Mouse (Mus musculus): Measurements from ENCODE around the gene Cmas.

Gene Cmas

DNA sequence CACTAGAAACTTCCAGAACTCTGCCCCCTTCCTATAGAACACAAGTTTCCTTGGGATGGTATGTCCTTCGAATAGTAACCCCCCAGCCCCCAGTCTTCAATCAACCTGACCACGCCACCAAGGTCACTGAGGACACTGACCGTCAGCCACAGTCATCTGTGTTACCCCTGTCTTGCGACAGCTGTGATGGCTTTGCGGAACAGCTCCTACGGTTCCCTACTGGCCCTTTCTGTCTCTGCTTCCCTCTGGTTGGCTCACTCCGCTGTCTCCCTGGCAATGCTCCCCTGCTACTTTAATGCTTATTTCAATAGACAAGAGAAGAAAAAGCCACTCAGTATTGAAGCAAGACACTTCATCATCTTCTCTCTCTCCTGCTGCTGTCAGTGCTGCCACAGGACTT lies 37.0 kb downstream of the Cmas start:
- DNase-seq (ENCODE audit: low read depth) = no peak

GRCm38 (mm10) chr6:142795087-142795486 lies 38.6 kb downstream of the Cmas start:
- no peak for DNase-seq (ENCODE audit: low read depth)

GRCm38 (mm10) chr6:142795655-142796441 lies 39.4 kb downstream of the Cmas start:
- DNase-seq (ENCODE audit: low read depth) = no peak

- no peak for DNase-seq (ENCODE audit: low read depth)
Observed at GRCm38 (mm10) chr6:142797996-142798395, 41.5 kb downstream of the Cmas start.

DNA sequence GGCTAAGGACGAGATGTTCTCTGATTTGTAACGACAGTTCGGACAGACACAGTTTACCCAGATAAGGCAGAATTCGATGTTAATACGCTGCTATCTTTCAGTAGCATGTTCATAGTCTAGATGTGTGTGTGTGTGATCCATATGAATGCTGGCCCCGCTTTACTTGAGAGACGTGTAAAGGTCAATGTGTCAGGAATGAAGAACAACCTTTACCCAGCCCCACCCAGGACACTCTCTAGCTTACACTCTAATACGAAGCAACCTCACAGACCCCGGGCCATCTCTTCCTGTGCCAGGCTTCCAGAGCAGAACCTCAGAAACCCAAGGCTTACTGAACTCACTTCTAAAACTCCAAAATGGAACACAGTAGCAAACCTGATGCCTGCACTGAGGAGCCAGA lies 42.4 kb downstream of the Cmas start:
- no peak for DNase-seq (ENCODE audit: low read depth)

- DNase-seq (ENCODE audit: low read depth) = no peak
Observed at GRCm38 (mm10) chr6:142799704-142800374, 43.4 kb downstream of the Cmas start.

GRCm38 (mm10) chr6:142801687-142802086 lies 45.2 kb downstream of the Cmas start:
- no peak for DNase-seq (ENCODE audit: low read depth)

- DNase-seq (ENCODE audit: low read depth) = no peak
Observed at GRCm38 (mm10) chr6:142802617-142803525, 46.4 kb downstream of the Cmas start.

- DNase-seq (ENCODE audit: low read depth) = no peak
Observed at GRCm38 (mm10) chr6:142804402-142804801, 47.9 kb downstream of the Cmas start, which contains the start of gene Sult6b2. TSS of gene Sult6b2 (minus strand) at chr6:142804502.

- peak; percentile 71 for DNase-seq (ENCODE audit: low read depth)
Observed at GRCm38 (mm10) chr6:142806326-142806725, 49.8 kb downstream of the Cmas start.

GRCm38 (mm10) chr6:142809373-142810098 lies 53.0 kb downstream of the Cmas start:
- peak; percentile 81 for DNase-seq (ENCODE audit: low read depth)

- peak; percentile 80 for DNase-seq (ENCODE audit: low read depth)
Observed at GRCm38 (mm10) chr6:142810239-142810638, 53.8 kb downstream of the Cmas start.

GRCm38 (mm10) chr6:142812969-142813368 lies 56.5 kb downstream of the Cmas start:
- no peak for DNase-seq (ENCODE audit: low read depth)

DNA sequence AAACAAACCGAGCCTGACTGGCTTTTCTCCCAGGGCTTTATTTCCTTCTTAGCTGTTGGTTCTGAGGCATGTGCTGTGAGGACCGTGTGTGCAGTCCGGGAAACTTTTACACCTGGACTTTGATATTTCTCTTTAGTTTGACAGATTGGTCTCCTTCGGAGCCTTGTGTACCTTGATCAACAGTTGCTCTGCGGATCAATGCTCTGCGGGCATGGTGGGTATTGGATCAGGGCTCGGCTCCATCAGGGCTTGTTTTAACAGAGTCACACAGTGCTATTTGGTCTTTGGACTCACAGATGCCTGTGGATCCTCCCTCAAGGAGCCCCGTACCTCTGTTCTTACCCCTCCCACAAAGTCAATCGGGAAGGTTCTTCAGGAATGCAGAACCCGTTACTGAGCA lies 57.5 kb downstream of the Cmas start:
- DNase-seq (ENCODE audit: low read depth) = no peak

- DNase-seq (ENCODE audit: low read depth) = peak; percentile 94
Observed at GRCm38 (mm10) chr6:142814495-142814921, 58.0 kb downstream of the Cmas start.

DNA sequence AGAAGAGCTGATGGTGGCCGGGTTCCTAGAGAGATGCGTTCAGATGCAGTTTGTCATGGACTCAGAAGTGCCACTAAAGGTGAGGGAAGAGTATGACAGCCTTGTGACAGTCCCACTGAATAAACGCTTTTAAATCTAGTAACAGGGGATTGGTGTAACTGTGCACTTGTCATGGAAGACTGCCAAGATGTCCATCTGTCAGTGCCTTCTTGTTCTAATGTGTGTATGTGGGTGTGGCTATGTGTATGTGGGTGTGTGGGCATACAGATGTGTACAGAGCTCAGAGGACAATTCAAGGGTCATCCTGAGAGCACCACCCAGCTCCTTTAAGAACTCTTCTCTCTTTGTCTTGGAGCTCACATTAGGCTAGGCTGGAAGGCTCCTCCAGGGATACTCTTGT lies 59.0 kb downstream of the Cmas start:
- DNase-seq (ENCODE audit: low read depth) = peak; percentile 27

DNA sequence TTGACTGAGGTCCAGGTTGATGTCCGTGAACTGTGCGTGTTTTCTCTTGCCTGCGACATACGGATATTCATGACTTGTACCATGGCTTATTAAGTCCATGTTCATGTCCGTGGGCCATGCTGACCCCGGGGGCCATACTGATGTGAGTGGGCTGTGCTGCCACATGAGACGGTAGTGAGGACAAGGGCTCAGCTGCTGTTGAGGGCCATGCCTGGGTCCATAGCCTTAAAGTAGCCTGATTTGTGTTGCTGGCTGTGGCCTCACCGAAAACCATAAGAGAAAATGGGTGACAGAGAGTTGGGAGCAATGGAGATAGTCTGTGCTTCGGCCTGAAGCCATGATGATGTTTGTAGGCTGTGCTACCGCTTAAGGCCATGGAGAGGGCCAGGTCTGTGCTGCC lies 61.8 kb downstream of the Cmas start:
- DNase-seq (ENCODE audit: low read depth) = no peak

- peak; percentile 39 for DNase-seq (ENCODE audit: low read depth)
Observed at GRCm38 (mm10) chr6:142823008-142823787, 66.7 kb downstream of the Cmas start.
